Comparison of ENCODE assay signal across 25 mouse cellular contexts in genomic region chr8:121938732-121939131, GRCm38 (mm10). TPM values are rescaled to one million over a fixed set of nuclear protein-coding genes. Genes with fewer than 3 reads are reported as not detected.
DNase-seq lines count a peak whose midpoint lies in the region; ATAC-seq and TF ChIP-seq lines count a peak whose summit lies in the region.
"Had no signal": no experiment of that assay in that cellular context is flagged by ENCODE, and none has a peak within 500 bp of the region (broad histone marks: within the 10 kb centered on the region; RNA-seq: fewer than 3 reads in every experiment).

No protein-coding gene starts in this region.

- no peaks in the 10 kb centered on the region for H3K79me2 ChIP-seq in macrophage (ENCODE audit: inconsistent target)

- H3K4me1 ChIP-seq in liver, embryonic 13.5 days (replicated peaks): peaks cover 13% of the 10 kb centered on the region
- H3K4me1 ChIP-seq in liver, embryonic 12.5 days: 0 out of 2 replicates have a peak, but pooled peaks cover 3% of the 10 kb centered on the region
- H3K4me1 ChIP-seq in ES-Bruce4 (ENCODE audit: control insufficient read depth, insufficient read depth, low read length): peaks cover 4% of the 10 kb centered on the region
- peaks cover 4% of the 10 kb centered on the region; the same call in 1 of the 2 replicates for H3K4me1 ChIP-seq in midbrain, embryonic 11.5 days (ENCODE audit: control insufficient read depth, insufficient read depth, low read length)
- peaks cover 14% of the 10 kb centered on the region for H3K4me1 ChIP-seq in forebrain, postnatal 0 days (ENCODE audit: insufficient read depth)
- H3K4me1 ChIP-seq in limb, embryonic 10.5 days: peaks cover 7% of the 10 kb centered on the region; the same call in 1 of the 2 replicates

- TF ChIP-seq CTCF in ES-Bruce4 (IDR thresholded peaks at IDR 0.05; ENCODE audit: low read depth, low read length): no peak
- no peak for TF ChIP-seq CTCF in forebrain, postnatal 0 days (IDR thresholded peaks at IDR 0.05; ENCODE audit: low read depth)

- H3K27ac ChIP-seq in liver, embryonic 13.5 days: no peak overlapping the region
- no peak overlapping the region for H3K27ac ChIP-seq in liver, embryonic 12.5 days
- H3K27ac ChIP-seq in ES-Bruce4 (ENCODE audit: insufficient read depth, low read length) (peak overlapping the region; percentile 22), macrophage (peak overlapping the region; percentile 29; the same call in 1 of the 2 replicates)
- no peak overlapping the region for H3K27ac ChIP-seq in midbrain, embryonic 11.5 days (ENCODE audit: low read depth, low read length)
- H3K27ac ChIP-seq in forebrain, postnatal 0 days (ENCODE audit: low read depth, low read length): no peak overlapping the region
- no peak overlapping the region for H3K27ac ChIP-seq in limb, embryonic 10.5 days
- H3K27ac ChIP-seq: embryonic facial prominence, embryonic 10.5 days; embryonic facial prominence, embryonic 12.5 days; forebrain, embryonic 13.5 days; forebrain, embryonic 15.5 days had no signal

- ATAC-seq in liver, embryonic 13.5 days (ENCODE audit: low read depth): no peak
- ATAC-seq in liver, embryonic 12.5 days: no peak
- ATAC-seq in midbrain, embryonic 11.5 days (ENCODE audit: low FRiP score): no peak
- ATAC-seq in forebrain, postnatal 0 days: no peak
- ATAC-seq: forebrain, embryonic 13.5 days; forebrain, embryonic 15.5 days; Patski had no signal

- H3K4me2 ChIP-seq in liver, embryonic 13.5 days: no peak overlapping the region
- H3K4me2 ChIP-seq in liver, embryonic 12.5 days: no peak overlapping the region
- no peak overlapping the region for H3K4me2 ChIP-seq in midbrain, embryonic 11.5 days
- no peak overlapping the region for H3K4me2 ChIP-seq in forebrain, postnatal 0 days (ENCODE audit: low read depth)
- H3K4me2 ChIP-seq: embryonic facial prominence, embryonic 12.5 days; forebrain, embryonic 13.5 days; forebrain, embryonic 15.5 days had no signal

- no peaks in the 10 kb centered on the region for H3K36me3 ChIP-seq in liver, embryonic 13.5 days
- no peaks in the 10 kb centered on the region for H3K36me3 ChIP-seq in liver, embryonic 12.5 days
- no peaks in the 10 kb centered on the region for H3K36me3 ChIP-seq in ES-Bruce4 (ENCODE audit: control insufficient read depth, insufficient read depth, low read length, poor library complexity, severe bottlenecking)
- H3K36me3 ChIP-seq in macrophage (ENCODE audit: inconsistent target): no peaks in the 10 kb centered on the region
- H3K36me3 ChIP-seq in midbrain, embryonic 11.5 days (ENCODE audit: control insufficient read depth, insufficient read depth, low read length): no peaks in the 10 kb centered on the region
- no peaks in the 10 kb centered on the region for H3K36me3 ChIP-seq in forebrain, postnatal 0 days (ENCODE audit: insufficient read depth)
- H3K36me3 ChIP-seq in limb, embryonic 10.5 days: no peaks in the 10 kb centered on the region
- H3K36me3 ChIP-seq: embryonic facial prominence, embryonic 10.5 days; embryonic facial prominence, embryonic 12.5 days; forebrain, embryonic 15.5 days had no signal

- WGBS in liver, embryonic 13.5 days (ENCODE audit: insufficient replicate concordance): 65% methylated on average over 7 of the region's 7 CpGs
- WGBS in liver, embryonic 12.5 days (ENCODE audit: insufficient replicate concordance): 65% methylated on average over 7 of the region's 7 CpGs
- 87% methylated on average over 7 of the region's 7 CpGs for WGBS in macrophage (ENCODE audit: missing documents)
- 86% methylated on average over 7 of the region's 7 CpGs for whole genome bisulfite sequencing in midbrain, embryonic 11.5 days
- WGBS in forebrain, postnatal 0 days: 82% methylated on average over 7 of the region's 7 CpGs
- 89% methylated on average over 7 of the region's 7 CpGs for WGBS in limb, embryonic 10.5 days

- DNase-seq in liver, embryonic 13.5 days: peak; percentile 29
- peak; percentile 45 for DNase-seq in R1 (ENCODE audit: low read depth, low spot score)
- DNase-seq in midbrain, embryonic 11.5 days (ENCODE audit: low spot score, missing footprints): no peak
- DNase-seq in forebrain, postnatal 0 days: no peak
- no peak for DNase-seq in limb, embryonic 10.5 days (ENCODE audit: low spot score)
- DNase-seq: adrenal gland, adult 2 months; adrenal gland, postnatal 10 days; adrenal gland, postnatal 25 days; cerebellum, adult 11-12 months; cerebellum, adult 2 months; cerebellum, adult 9-10 months; cerebellum, postnatal 10 days; cerebellum, postnatal 25 days had no signal

- no peaks in the 10 kb centered on the region for H3K27me3 ChIP-seq in liver, embryonic 13.5 days
- peaks cover 34% of the 10 kb centered on the region for H3K27me3 ChIP-seq in liver, embryonic 12.5 days (replicated peaks)
- no peaks in the 10 kb centered on the region for H3K27me3 ChIP-seq in ES-Bruce4 (ENCODE audit: control insufficient read depth, insufficient read depth, low read length, poor library complexity, severe bottlenecking)
- no peaks in the 10 kb centered on the region for H3K27me3 ChIP-seq in midbrain, embryonic 11.5 days (ENCODE audit: control insufficient read depth, insufficient read depth, low read length)
- no peaks in the 10 kb centered on the region for H3K27me3 ChIP-seq in forebrain, postnatal 0 days (ENCODE audit: insufficient read depth, low read length)
- no peaks in the 10 kb centered on the region for H3K27me3 ChIP-seq in limb, embryonic 10.5 days (ENCODE audit: low read depth, poor library complexity, severe bottlenecking)
- H3K27me3 ChIP-seq: embryonic facial prominence, embryonic 12.5 days; forebrain, embryonic 13.5 days; forebrain, embryonic 15.5 days; Patski had no signal

- TF ChIP-seq POLR2A in ES-Bruce4 (IDR thresholded peaks at IDR 0.05; ENCODE audit: insufficient read depth, low read length): no peak

- peak; percentile 69; the same call in 1 of the 2 replicates for TF ChIP-seq EP300 in ES-Bruce4 (IDR thresholded peaks at IDR 0.05; ENCODE audit: insufficient read depth, low read depth, low read length)

- no peak overlapping the region for H3K9ac ChIP-seq in liver, embryonic 13.5 days
- H3K9ac ChIP-seq in liver, embryonic 12.5 days: no peak overlapping the region
- H3K9ac ChIP-seq in ES-Bruce4 (ENCODE audit: low read depth, poor library complexity, severe bottlenecking): no peak overlapping the region
- no peak overlapping the region for H3K9ac ChIP-seq in midbrain, embryonic 11.5 days (ENCODE audit: low read length)
- no peak overlapping the region for H3K9ac ChIP-seq in forebrain, postnatal 0 days
- H3K9ac ChIP-seq: embryonic facial prominence, embryonic 12.5 days; forebrain, embryonic 13.5 days; forebrain, embryonic 15.5 days had no signal

- no peak overlapping the region for H3K4me3 ChIP-seq in liver, embryonic 13.5 days (replicated peaks)
- no peak overlapping the region for H3K4me3 ChIP-seq in liver, embryonic 12.5 days
- H3K4me3 ChIP-seq in ES-Bruce4 (ENCODE audit: low read depth, low read length): no peak overlapping the region
- no peak overlapping the region for H3K4me3 ChIP-seq in macrophage (ENCODE audit: inconsistent target)
- no peak overlapping the region for H3K4me3 ChIP-seq in midbrain, embryonic 11.5 days (ENCODE audit: low read depth, low read length)
- H3K4me3 ChIP-seq in forebrain, postnatal 0 days (ENCODE audit: low read depth, low read length): no peak overlapping the region
- H3K4me3 ChIP-seq in limb, embryonic 10.5 days: no peak overlapping the region
- H3K4me3 ChIP-seq: embryonic facial prominence, embryonic 10.5 days; embryonic facial prominence, embryonic 12.5 days; forebrain, embryonic 13.5 days; forebrain, embryonic 15.5 days had no signal

- H3K9me3 ChIP-seq in liver, embryonic 13.5 days (replicated peaks): no peaks in the 10 kb centered on the region
- H3K9me3 ChIP-seq in liver, embryonic 12.5 days (replicated peaks): no peaks in the 10 kb centered on the region
- no peaks in the 10 kb centered on the region for H3K9me3 ChIP-seq in ES-Bruce4 (replicated peaks; ENCODE audit: control insufficient read depth, insufficient read depth, low read length, poor library complexity, severe bottlenecking)
- no peaks in the 10 kb centered on the region for H3K9me3 ChIP-seq in midbrain, embryonic 11.5 days (ENCODE audit: control insufficient read depth, low read length)
- no peaks in the 10 kb centered on the region for H3K9me3 ChIP-seq in forebrain, postnatal 0 days (ENCODE audit: low read length)
- no peaks in the 10 kb centered on the region for H3K9me3 ChIP-seq in limb, embryonic 10.5 days (replicated peaks)
- H3K9me3 ChIP-seq: embryonic facial prominence, embryonic 10.5 days; embryonic facial prominence, embryonic 12.5 days; forebrain, embryonic 13.5 days; forebrain, embryonic 15.5 days; G1E had no signal

RNA-seq across cellular contexts. Expression of gene Car5a, which starts 6.0 kb away (rescaled TPM):
- polyA plus RNA-seq in liver, embryonic 13.5 days (2015; fragmentation: Nextera tagmentation; extraction: Ambion mirVana): 0.88 and 1.1 TPM in 2 replicates
- polyA plus RNA-seq in liver, embryonic 12.5 days (2016; fragmentation: Nextera tagmentation; extraction: Ambion mirVana): 0.69 and 0.85 TPM in 2 replicates
- 4.3 and 5.8 TPM in 2 replicates for polyA plus RNA-seq in ES-Bruce4 (2011; ENCODE audit: insufficient read depth, insufficient read length, low read depth, missing spikeins)
- total RNA-seq in macrophage (2018; cell fraction: chromatin; rRNA removed): not detected
- total RNA-seq in macrophage (2018; cell fraction: cytosol; rRNA removed): not detected
- total RNA-seq in macrophage (2018; cell fraction: nucleus; rRNA removed): not detected
- polyA plus RNA-seq in macrophage (2018): not detected in 3 replicates
- polyA plus RNA-seq in midbrain, embryonic 11.5 days (2014; fragmentation: Nextera tagmentation; extraction: Ambion mirVana): 0.14 TPM in 1 of 2 replicates, not detected in the other
- 0.23 TPM in 1 of 2 replicates, not detected in the other for total RNA-seq in forebrain, postnatal 0 days (2014; rRNA removed)
- polyA plus RNA-seq in forebrain, postnatal 0 days (2015; fragmentation: Nextera tagmentation; extraction: Ambion mirVana): 0.48 and 0.52 TPM in 2 replicates
- 0.20 TPM in 1 of 2 replicates, not detected in the other for polyA plus RNA-seq in limb, embryonic 10.5 days (2016; fragmentation: Nextera tagmentation; extraction: Ambion mirVana)
- total RNA-seq: adrenal gland, postnatal 25 days had no signal
- polyA plus RNA-seq: C2C12; embryonic facial prominence, embryonic 10.5 days; embryonic facial prominence, embryonic 12.5 days; embryonic facial prominence, embryonic 14.5 days; forebrain, embryonic 11.5 days; forebrain, embryonic 13.5 days; Patski had no signal

RNA-seq across cellular contexts. Expression of gene Banp, which starts 10.8 kb away (rescaled TPM):
- 14.5 and 18.1 TPM in 2 replicates for polyA plus RNA-seq in liver, embryonic 13.5 days (2015; fragmentation: Nextera tagmentation; extraction: Ambion mirVana)
- 22.4 and 25.4 TPM in 2 replicates for polyA plus RNA-seq in liver, embryonic 12.5 days (2016; fragmentation: Nextera tagmentation; extraction: Ambion mirVana)
- polyA plus RNA-seq in ES-Bruce4 (2011; ENCODE audit: insufficient read depth, insufficient read length, low read depth, missing spikeins) (47.2 and 54.8 TPM in 2 replicates), macrophage (2018) (10.1 to 11.0 TPM (median 10.5 TPM) in 3 replicates)
- 100 to 1,000 TPM in 2 of 26 experiments, 10 to 100 TPM in 24; 33.6 to 125 (median 58.2) TPM for total RNA-seq in macrophage (2018; cell fraction: chromatin; rRNA removed)
- 10 to 100 TPM in 6 of 26 experiments, 1 to 10 TPM in 20; 3.1 to 11.4 (median 8.8) TPM for total RNA-seq in macrophage (2018; cell fraction: cytosol; rRNA removed)
- total RNA-seq in macrophage (2018; cell fraction: nucleus; rRNA removed): 10 to 100 TPM; 12.9 to 53.8 (median 26.5) TPM
- 48.8 and 53.4 TPM in 2 replicates for polyA plus RNA-seq in midbrain, embryonic 11.5 days (2014; fragmentation: Nextera tagmentation; extraction: Ambion mirVana)
- 37.9 and 44.1 TPM in 2 replicates for total RNA-seq in forebrain, postnatal 0 days (2014; rRNA removed)
- polyA plus RNA-seq in forebrain, postnatal 0 days (2015; fragmentation: Nextera tagmentation; extraction: Ambion mirVana): 29.3 and 30.0 TPM in 2 replicates
- 55.4 and 60.0 TPM in 2 replicates for polyA plus RNA-seq in limb, embryonic 10.5 days (2016; fragmentation: Nextera tagmentation; extraction: Ambion mirVana)

RNA-seq across cellular contexts. Expression of gene Slc7a5, which starts 31.2 kb away (rescaled TPM):
- polyA plus RNA-seq in liver, embryonic 13.5 days (2015; fragmentation: Nextera tagmentation; extraction: Ambion mirVana): 32.2 and 37.5 TPM in 2 replicates
- polyA plus RNA-seq in liver, embryonic 12.5 days (2016; fragmentation: Nextera tagmentation; extraction: Ambion mirVana): 52.6 and 58.9 TPM in 2 replicates
- polyA plus RNA-seq in ES-Bruce4 (2011; ENCODE audit: insufficient read depth, insufficient read length, low read depth, missing spikeins): 80.8 and 85.4 TPM in 2 replicates
- total RNA-seq in macrophage (2018; cell fraction: chromatin; rRNA removed): 10 to 100 TPM in 1 of 26 experiments, 1 to 10 TPM in 16, under 1 TPM in 9; 0.33 to 13.6 (median 1.9) TPM
- 10 to 100 TPM in 7 of 26 experiments, 1 to 10 TPM in 19; 1.6 to 16.3 (median 5.1) TPM for total RNA-seq in macrophage (2018; cell fraction: cytosol; rRNA removed)
- 10 to 100 TPM in 10 of 26 experiments, 1 to 10 TPM in 16; 1.1 to 18.7 (median 9.2) TPM for total RNA-seq in macrophage (2018; cell fraction: nucleus; rRNA removed)
- 0.98 to 9.9 TPM (median 1.2 TPM) in 3 replicates for polyA plus RNA-seq in macrophage (2018)
- polyA plus RNA-seq in midbrain, embryonic 11.5 days (2014; fragmentation: Nextera tagmentation; extraction: Ambion mirVana): 34.9 and 36.5 TPM in 2 replicates
- total RNA-seq in forebrain, postnatal 0 days (2014; rRNA removed): 58.1 and 99.4 TPM in 2 replicates
- polyA plus RNA-seq in forebrain, postnatal 0 days (2015; fragmentation: Nextera tagmentation; extraction: Ambion mirVana): 64.7 and 67.9 TPM in 2 replicates
- 16.8 and 19.3 TPM in 2 replicates for polyA plus RNA-seq in limb, embryonic 10.5 days (2016; fragmentation: Nextera tagmentation; extraction: Ambion mirVana)

Comparison
In these comparisons a context has a peak if more than half of its experiments do, and no peak if none do; other contexts are left out.
1. DNase-seq: peak in liver, embryonic 13.5 days (single experiment) and R1 (single experiment); none in midbrain, embryonic 11.5 days (single experiment), forebrain, postnatal 0 days (single experiment) and limb, embryonic 10.5 days (single experiment).
2. H3K27ac ChIP-seq: peak in ES-Bruce4 (single experiment) and macrophage (single experiment); none in liver, embryonic 13.5 days (single experiment), liver, embryonic 12.5 days (single experiment), midbrain, embryonic 11.5 days (single experiment), forebrain, postnatal 0 days (single experiment) and limb, embryonic 10.5 days (single experiment).